Mouse (Mus musculus) gastrocnemius, postnatal 10 days (tissue): ENCODE results near the gene Lims1. TPM values are rescaled to one million over a fixed set of nuclear protein-coding genes. Genes with fewer than 3 reads are reported as not detected.

ENCODE experiments used
- DNase-seq: peaks from one replicate; pipeline ENCODE4 v3.0.0; 2021; ENCODE audit warnings: mixed read lengths
- total RNA-seq, 2 experiments: library from RNA; stranded (reverse); gene quantifications; 2 replicates each; pipeline ENCODE4 v1.2.3; 2021

Gene Lims1
- total RNA-seq, 2 experiments from 2014 or later = 79.4 to 94.4 TPM

DNA sequence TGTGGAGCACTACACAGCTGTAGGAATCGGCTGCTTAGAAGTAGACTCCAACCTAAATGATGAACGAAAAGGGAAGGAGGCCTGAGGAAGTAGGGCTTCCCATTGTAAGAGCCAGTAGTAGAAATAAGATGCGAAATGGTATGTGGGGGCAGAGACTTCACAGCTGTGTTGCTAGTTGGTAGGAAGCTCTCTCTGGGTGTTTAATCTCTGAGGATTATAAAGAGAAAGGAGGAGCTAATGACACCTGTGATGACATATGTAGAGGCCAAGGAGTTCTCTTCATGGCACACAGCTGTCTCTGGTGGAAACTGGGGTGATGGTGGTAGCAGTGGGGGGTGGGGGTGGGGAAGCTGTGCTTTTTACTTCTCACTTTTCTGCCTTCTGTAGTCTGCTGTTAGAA, 27.3 kb downstream of the Lims1 start:
- no peak for DNase-seq

DNA sequence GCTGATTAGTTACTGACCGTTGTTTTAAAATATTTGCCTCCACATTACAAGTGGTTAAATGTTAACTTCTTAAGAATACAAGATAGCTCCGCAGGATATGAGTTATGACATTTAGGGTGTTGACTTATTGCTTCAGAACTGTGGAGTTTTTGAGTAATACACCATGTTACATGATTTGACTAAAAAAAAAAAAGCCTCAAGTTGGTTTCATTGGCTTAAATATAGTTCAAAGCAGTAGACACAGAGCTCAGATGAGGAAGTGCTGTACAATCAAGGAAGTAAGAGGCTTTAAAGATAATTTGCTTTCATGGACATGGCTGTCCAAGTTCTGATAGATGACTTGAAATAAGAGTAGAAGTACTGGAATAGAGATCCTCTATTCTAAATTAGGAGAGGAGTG, 28.4 kb downstream of the Lims1 start:
- no peak for DNase-seq

DNA sequence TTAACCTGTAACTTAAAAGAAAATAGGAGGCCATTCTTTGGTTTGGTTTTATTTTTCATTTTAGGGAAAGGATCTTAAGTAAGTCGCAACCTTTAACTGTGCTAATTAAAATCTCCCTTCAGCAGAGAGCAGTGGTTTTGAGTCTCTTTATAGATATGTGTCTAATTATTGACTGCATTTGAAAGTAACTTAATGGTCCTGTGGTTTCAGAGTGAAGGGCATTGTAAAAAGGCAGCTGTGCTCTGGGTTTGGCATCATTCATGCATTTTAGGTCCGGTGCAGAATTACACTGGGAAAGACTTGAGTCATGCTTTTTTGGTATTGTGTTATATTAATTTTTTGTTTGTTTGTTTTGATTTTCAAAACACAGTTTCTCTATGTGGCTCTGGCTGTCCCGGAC, 29.1 kb downstream of the Lims1 start:
- DNase-seq = no peak

DNA sequence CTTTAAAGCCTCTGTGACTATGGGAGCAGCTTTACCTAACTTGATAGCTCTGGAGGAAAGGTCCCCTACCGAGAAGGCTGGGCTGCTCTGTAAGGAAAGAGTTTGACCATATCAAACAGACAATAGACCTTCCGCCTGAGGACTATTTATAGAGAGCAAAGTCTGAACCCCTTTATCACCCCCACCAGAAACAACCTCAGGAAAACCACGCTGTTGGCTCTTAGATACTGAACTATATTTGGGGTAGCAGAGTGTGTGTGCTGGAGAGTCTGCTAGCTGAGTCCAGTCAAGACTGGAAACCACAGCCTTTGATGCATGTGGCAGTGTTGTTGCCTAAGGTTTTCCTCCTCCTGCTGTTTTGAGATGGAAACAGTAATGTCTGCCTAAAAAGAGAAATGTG, 31.3 kb downstream of the Lims1 start:
- DNase-seq = no peak

DNA sequence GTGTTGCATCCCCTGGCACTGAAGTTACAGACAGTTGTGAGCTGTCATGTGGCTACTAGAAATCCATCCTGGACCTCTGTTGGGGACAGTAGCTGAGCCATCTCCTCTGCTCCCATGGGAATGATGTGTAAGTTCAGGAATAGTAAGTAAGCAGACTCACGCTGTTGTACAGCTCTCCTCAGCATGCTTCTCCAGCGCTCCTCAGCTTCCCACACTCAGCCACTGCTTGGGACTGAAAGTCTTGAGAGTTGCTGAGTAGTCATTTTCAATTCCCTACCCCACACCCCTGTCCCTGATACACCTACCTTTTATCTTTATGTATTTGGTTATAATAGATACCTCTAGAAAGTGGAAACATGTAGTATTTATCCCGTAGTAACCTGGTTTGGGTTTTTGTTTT, 33.2 kb downstream of the Lims1 start:
- no peak for DNase-seq

DNA sequence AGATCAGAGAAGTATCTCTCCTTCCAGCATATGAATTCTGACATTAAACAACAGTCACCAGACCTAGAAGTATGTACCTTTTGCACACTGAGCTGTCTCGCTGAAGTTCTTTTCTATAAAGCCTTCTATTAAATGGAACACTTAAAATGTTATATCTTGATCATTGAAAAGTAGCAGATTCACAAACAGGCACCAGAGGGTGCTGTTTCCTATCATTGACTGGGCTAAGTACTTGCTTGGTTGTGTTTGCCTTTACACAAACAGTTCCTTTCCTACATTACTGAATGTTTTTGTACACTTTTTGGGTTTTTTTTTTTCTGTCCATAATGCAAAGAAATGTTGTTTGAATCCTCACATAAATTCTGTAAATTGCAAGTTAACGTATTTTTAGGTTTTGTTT, 35.9 kb downstream of the Lims1 start:
- no peak for DNase-seq

DNA sequence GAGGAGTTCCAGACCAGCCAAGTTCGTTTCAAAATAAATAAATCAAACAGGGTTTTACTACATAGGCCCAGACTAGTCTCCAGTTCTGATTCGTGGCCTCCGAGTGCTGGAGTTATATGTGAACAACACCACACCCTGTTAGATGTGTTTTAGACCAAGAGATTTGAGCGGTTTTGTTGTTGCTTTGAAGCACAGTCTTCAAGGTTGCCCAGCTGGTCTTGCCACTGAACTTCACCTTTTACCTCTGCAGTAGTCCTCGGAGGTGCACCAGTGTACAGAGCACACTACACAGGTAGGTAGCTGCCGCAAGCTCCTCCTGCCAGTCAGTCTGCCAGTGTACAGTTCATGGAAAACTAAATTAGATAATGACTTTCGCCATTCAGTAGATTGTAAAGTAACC, 36.7 kb downstream of the Lims1 start:
- DNase-seq = no peak

DNA sequence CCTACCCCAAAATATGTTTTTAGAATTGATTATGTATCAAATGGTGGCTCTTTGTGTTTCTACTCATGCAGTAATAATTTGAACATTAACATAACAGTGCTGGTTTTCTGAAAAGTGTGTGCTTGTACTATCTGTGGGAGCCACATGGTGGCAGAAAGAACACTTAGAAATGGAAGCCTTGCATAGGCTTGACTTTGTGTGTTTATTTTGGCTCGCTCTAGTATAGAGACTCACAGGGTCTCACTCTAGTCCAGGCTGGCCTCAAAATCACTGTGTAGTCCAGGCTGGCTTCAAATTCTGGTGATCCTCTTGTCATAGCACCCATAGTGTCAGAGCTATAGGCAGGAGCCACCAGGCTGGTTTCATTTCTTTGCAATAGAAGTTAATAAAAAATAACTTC, 39.5 kb downstream of the Lims1 start:
- DNase-seq = no peak

DNA sequence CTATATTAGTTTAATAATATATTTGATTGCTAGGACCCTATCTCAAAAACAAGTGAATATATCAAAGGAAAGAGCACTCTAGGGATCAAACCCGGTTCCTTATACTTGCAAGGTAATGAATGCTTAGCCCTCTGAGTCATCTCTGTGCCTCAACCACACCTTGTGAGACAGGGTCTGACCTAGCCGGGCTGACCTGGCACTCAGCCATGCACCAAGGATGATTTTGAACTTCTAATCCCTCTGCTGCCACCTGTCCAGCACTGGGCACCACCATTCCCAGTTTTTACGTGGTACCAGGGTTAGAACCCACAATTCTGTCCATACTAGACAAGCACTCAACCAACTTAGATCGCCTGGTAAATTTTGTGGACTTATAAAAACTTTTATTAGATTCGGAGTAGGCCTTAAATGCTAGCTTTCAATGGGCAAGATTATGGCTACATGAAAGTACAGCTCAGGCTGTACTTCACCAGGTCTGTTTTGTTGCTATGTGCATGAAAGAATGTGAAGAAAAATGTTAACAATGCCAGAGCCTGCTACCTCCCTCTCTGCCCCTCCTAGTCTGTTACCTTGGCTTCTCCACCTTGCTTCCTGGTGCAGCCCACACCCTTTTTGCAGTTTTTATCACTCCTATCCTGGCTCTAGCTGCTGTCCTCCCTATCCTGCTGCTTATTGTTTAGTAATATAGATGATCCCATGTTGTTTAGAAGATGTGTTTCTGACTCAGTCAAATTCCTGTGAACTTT, 41.7 kb downstream of the Lims1 start:
- no peak for DNase-seq

DNA sequence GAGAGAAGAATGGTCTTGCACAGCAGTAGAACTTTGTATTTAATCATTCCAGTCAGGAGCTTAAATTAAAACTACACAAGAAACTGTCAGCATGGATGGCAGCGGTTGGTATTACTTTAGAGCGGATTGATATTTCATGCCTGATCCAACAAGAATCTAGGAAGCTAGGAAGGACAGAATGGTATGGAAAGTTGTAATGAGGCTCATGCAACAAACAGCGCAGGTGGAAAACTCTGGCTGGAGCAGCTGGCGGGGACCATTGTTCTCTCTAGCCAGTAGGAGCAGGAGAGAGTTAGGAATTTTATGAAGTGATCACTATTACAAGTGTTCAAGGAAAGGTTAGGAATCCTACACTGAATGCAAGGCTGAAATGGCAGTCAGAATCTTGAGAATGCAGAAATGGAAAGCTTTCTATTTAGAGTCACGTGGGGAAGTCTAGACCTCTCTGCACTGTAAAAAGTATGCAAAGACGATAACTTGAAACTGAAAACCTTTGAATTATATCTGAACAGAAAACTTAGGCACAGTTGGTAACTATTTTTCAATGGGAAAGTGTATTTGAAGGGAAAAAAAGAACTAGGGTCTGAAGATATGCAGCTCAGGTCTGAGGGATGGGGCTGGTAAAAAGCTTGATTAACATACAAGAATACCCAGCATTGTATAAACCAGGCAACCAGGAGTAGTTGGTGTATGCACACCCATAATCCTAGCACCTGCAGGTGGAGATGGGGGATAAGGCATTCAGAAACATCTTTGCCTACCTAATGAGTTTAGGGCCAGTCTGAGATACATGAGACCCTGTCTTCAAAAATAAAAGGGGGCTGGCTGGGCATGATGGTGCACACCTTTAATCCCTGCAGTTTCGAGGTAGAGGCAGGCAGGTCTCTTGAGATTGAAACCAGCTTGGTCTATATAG, 45.8 kb downstream of the Lims1 start:
- no peak for DNase-seq

DNA sequence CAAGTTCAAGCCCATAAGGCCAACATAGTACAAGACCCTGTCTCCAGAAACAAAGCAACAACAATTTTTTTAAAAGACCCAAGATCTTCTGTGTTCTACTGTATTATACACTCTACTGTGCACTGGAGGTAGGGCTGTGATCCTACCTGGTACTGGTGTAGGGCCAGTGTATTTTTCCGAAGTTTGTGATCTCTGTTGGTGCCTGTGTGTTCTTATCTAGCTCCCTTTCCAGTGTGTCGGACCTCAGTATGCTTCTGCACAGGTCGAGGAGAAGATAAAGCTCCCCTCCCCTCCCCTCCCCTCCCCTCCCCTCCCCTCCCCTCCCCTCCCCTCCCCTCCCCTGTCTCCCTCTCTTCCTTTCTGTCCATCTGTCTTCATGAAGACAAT, 46.4 kb downstream of the Lims1 start:
- no peak for DNase-seq

DNA sequence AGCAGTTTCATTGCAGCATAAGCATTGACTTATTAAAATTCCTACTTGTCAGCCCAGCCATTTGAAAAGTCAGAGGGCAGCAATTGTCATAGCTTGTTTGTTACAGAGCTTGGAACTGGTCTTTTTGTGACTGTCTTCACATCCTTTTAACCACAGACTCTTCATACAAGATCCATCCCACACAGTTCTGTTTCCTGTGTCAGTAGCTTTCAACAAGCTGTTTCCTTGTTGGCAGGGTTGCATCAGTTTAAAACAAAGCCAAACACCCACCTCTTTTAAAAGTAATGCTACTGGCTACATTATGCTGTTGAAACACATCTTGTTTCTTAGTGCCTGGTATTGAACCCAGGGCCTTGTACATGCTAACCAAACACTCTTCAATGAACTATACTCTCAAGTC, 46.9 kb downstream of the Lims1 start:
- DNase-seq = no peak

DNA sequence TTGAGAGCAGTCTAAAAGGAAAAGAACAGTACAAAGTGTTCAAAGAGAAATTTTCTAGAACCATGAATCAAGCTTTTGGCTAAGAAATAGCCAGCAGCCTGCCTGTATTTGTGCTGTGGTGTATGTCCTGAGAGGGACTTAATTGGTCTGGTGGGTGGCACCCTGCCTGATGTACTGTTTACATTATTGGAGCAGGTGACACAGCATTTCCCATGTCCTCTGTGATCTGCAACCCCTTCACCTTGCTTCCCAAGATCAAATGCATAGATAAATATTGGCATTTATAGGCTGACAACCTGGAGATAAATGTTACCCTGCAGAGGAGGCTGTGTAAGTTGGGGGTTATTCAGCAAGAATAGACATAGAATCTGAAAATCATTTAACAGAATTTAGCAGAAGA, 47.3 kb downstream of the Lims1 start:
- DNase-seq = no peak

DNA sequence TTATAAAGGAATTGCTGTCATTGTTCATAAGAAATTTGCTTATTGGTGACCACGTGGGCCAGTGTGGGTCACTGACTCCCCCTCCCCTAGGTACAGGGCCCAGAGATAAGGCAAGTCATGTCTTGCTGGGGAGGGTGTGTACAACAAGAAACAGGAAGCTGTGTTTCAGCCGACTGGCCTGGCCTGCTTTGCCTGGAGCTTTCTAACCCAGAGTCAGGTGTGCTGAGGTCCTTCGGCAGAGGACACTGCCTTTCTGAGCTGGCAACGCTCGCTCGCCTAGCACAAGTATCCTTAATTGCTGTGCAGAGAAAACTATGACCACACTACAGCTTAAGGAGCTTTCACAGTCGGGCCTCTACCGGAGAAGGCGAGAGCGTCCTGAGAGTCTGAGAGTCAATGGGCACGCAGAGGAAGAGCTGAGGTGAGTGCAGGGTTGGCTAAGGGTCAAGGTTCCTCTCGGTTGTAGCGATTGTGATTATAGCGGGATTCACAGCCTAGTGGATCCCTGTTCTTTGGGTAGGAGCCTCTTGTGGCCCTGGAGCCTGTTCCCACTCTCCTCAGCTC, 48.1 kb downstream of the Lims1 start:
- no peak for DNase-seq

DNA sequence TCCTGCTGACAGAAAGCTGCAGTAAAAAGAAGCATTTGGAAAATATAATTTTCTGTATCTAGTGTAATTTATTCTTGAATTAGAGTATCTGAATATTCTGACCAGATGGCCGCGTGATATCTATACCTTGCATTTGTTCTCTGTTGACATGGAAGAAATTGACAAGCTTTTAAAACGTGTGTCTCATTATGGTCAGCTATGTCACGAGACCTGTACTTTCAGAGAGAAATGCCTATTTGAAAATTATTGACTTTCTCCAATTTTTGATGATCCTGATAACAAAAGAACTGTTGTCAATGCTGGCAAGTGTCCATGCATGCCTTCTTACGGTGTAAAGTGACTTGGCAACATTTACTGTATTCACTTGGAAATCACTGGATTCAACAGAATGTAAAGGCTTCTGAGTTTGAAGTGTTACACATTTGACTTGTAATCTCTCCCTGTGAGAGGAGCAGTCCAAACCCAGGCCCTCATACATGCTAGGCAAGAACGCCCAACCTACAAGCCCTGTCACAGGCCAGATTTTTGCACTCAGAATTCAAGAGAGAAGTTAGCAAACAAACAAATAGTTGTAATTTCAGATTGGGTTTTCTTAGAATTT, 49.3 kb downstream of the Lims1 start:
- DNase-seq = no peak

DNA sequence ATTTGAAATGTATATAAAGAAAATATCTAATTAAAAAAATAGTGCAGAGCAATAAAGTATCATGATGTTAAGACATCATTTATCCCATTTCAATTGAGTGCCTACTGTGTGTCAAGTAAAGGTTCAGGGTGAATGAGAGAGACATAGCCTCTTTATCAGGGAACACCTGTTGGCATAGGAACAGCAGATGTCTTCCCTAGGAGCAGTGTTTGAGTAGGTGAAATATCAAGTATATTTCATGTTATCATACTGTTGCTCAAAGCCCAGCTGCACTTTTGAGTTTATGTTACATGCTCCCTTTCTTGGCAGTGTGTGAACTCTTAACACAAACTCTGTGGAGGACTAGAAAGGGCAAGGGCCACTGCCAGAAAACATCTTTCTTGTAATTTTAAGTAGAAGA, 50.6 kb downstream of the Lims1 start:
- no peak for DNase-seq

DNA sequence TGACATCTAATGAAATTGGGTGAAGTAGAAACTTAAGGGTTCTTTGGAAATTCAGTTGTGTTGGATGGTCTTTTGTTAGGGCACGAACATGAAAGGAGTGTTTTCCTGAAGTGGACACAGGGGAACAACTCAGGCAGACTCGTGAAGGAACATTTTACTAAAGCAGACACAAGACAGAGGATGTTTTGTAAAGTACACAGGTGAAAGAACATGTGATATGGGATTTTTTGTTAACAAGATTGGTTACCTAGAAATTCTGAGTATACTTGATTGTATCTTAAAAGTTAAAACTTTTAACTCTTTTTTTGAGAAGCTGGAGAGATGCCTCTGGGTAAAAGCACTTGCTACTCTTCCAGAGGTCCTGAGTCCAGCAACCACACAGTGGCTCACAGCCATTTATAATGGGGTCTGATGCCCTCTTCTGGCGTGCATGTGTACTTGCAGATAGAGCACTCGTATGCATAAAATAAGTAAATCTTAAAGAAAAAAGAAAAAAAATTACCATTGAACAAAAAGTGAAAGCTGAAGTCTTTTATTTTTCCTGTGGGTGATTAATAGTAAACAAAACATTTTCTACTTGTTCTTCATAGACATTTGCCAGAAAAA, 54.4 kb downstream of the Lims1 start:
- no peak for DNase-seq

DNA sequence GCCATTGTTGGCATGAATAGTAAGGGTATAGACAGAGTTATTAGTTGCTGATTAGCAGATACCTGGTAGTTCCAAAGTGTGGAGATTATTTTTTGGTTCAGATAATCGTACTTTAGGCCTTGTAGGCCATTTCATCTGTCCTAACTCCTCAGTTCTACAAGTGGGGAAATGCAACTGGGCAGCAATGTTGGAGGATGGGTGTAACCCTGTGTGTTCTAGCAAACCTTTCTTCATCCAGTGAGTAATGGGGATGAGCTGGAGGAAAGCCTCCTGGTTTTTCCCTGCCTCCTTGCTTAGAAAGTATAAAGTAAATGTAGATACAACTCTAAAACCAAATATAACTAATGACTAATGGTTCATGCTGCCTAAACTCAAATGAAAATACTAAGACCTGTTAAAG, 55.1 kb downstream of the Lims1 start:
- DNase-seq = no peak

DNA sequence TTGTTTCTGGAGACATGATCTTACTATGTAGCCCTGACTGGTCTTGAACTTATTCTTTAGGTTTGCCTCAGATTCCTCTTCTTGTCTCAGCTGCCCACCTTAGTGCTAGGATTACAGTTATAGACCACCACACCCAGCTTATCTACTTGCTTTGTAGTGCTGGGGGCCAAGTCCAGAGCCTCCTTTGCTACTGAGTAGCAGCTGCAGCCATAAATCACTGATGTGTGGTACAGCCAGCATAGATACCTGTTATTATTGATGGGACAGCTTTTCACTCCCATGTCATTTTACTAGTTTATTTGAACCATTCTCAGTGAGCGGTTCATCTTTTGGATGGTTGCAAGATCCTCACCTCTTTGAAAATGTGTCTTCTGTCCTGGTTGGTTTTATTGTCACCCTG, 56.4 kb downstream of the Lims1 start:
- DNase-seq = no peak

DNA sequence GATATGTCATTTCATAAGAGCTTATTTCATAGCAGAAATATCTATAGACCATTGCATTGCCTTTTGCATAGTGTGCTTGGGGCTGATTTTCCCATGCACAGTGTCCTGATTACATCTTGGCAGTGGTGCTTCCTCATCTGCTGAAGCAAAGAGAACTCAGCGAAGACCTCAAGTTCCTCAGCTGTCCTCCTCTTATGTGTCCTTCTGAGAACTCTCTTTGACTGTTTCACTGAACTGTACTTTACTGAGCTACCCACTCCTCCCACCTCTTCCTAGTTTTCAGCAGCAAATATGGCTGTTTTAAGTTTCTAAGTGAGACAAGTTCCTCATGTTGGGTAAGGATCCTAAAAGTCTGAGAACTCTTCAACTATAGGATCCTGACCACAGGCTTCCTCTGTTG, 58.6 kb downstream of the Lims1 start:
- DNase-seq = no peak

DNA sequence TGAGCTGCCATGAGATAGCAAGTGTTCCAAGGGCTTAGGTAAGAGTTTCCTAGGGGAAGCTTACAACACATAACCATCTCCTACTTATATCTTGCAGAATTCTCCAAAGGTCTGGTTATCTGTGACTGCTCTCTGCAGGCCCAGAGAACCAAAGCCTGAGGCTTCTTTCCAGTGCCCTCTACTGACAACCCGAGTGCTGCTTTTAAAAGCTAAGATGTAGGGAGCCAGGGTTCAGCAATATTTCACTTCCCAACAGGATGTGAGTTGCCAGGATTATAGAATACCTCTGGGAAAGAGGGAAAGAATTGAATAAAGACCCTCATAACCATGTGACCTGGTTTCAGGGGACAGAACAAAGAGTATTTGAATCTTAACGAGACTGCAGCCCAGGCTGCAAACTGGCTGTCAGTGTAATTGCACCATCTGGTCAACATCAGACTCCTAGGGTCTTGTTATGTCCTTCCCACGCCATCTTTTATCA, 59.4 kb downstream of the Lims1 start:
- no peak for DNase-seq

DNA sequence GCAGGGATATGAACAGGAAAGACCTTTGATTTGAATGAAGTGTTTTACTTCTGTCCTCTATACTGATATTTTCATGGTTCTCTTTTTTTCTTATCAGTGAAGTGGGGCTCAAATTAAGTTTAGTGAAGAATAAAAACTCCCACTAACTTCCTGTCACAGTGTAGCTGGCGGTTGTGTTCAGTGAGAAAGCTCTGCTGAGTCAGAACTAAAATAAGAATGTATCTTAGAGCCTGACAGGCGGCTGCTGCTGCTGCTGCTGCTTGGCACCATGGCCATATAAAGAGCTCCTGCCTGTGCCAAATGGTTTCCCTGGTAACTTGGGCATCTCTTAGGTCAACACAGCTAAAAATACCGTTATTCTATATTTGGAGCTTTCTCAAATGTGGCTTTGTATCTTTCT, 60.0 kb downstream of the Lims1 start:
- DNase-seq = no peak

DNA sequence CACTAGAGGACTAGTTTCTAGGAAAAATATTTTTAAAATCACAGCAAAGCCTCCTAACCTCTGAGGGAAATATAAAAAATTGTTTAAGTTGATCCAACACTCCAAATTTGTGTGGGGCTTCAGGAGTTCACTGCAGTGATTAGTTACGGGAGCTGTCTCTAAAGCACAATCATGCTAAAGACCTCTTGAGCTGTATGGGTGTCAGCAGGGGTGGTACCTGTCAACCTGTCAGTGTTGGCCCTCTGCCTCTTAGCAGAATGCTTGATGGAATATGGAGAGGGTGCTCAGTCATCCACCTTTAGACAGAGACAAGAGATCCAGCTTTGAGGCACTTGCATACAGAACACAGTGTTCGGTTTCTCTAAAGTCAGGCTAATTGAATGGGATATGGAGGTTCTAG, 60.5 kb downstream of the Lims1 start:
- DNase-seq = no peak
